Mouse (Mus musculus) brown adipose tissue, adult 24 weeks (tissue): ENCODE data around the gene Napsa. TPM values are rescaled to one million over a fixed set of nuclear protein-coding genes. Genes with fewer than 3 reads are reported as not detected.

ENCODE experiments used
- H3K27ac ChIP-seq: fragments of 200-500 bp; replicated peaks from 2 replicates; pipeline ENCODE4 v1.5.1; 2012; ENCODE audit warnings: low read depth, mild to moderate bottlenecking, low read length
- H3K4me1 ChIP-seq: fragments of 200-500 bp; 2 replicates; pipeline ENCODE4 v1.6.1; 2012; ENCODE audit warnings: low read length, mixed read lengths; ENCODE audit not compliant: control insufficient read depth, insufficient read depth, insufficient read length
- H3K4me3 ChIP-seq: fragments of 200-500 bp; 2 replicates; pipeline ENCODE4 v1.5.1; 2012; ENCODE audit warnings: low read depth, mild to moderate bottlenecking, low read length, moderate library complexity; ENCODE audit not compliant: insufficient read depth
- polyA plus RNA-seq: library from polyadenylated mRNA; stranded (reverse); fragments of >200 nt; gene quantifications from 2 replicates; pipeline ENCODE4 v1.2.4, GENCODE M21; 2012; ENCODE audit not compliant: missing spikeins, insufficient read depth, insufficient read length

Napsa gene
- polyA plus RNA-seq, 1 experiment: not detected

DNA sequence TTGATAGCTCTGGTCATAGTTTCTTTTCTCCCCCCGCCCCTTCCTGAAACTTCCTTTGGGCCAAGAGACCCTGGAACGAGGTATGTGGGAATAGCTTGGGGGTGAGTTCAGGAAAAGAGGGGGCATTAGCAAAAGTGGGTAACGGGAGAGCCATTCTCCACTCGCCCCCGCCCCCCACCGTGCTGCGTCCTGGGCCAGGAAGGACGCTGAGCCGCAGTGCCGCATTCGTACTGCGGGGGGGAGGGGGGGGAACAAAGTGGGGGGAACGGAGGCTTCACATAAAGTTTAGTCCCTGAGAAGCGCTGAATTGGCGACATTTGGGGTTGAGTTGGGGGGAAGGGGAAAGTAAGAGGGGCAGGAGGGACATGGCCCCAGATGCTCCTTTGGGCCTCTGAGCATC lies 20.9 kb downstream of the Napsa start:
- Histone ChIP-seq H3K4me3 (no peak overlapping the region), H3K27ac (no peak overlapping the region), H3K4me1 (peaks cover 2% of the 10 kb centered on the region)

DNA sequence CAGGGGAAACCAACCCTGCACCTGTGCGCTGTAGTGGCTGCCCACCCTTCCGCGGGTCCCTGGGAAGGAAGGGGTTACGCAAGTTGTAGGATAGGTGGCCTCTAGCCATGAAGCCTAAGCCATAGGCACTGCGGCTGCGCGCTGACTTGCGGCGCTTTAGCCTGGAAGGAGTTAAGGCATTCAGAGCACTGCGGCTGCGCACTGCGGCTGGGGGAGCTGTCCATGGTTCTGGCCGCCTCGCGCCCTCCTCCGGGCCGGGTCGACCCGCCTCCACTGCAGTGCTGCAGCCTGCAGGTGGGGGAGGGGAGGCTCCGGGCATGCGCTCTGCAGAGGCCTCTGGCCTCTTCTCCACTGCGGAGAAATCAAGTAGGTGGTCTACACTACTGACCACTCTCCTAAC lies 21.6 kb downstream of the Napsa start:
- H3K27ac ChIP-seq: no peak overlapping the region
- no peak overlapping the region for H3K4me3 ChIP-seq
- peaks cover 2% of the 10 kb centered on the region for H3K4me1 ChIP-seq

DNA sequence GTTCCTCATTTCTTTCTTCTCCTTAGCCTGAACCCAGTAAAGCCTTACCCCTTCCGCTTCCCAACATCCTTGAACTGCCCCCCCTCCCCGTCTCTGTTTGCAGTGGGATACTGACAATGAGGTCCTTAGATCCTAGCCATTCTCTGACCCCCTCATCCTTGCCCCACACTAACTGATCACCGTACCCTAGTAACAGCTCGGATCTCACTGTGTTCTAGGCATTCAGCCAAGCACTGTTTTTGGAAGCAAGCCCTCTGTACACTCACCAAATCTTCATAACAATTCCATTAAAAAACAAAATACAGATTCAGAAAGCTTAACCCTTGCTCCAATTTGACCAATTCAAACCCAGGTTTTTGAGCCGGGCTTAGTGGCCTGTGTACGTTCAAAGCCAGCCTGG lies 22.1 kb downstream of the Napsa start:
- H3K27ac ChIP-seq: no peak overlapping the region

DNA sequence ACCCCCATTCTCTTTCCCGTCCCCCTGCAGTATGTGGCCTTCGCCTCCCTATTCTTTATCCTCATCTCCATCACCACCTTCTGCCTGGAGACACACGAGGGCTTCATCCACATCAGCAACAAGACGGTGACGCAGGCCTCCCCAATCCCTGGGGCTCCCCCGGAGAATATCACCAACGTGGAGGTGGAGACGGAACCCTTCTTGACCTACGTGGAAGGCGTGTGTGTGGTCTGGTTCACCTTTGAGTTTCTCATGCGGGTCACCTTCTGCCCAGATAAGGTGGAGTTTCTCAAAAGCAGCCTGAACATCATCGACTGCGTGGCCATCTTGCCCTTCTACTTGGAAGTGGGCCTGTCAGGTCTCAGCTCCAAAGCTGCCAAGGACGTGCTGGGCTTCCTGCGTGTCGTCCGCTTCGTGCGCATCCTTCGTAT lies 23.0 kb downstream of the Napsa start:
- Histone ChIP-seq H3K4me1 (peaks cover 2% of the 10 kb centered on the region), H3K4me3 (no peak overlapping the region), H3K27ac (no peak overlapping the region)

More for the DNA sequence above, 22.1 kb downstream of the Napsa start:
- peaks cover 2% of the 10 kb centered on the region for H3K4me1 ChIP-seq
- H3K4me3 ChIP-seq: no peak overlapping the region

DNA sequence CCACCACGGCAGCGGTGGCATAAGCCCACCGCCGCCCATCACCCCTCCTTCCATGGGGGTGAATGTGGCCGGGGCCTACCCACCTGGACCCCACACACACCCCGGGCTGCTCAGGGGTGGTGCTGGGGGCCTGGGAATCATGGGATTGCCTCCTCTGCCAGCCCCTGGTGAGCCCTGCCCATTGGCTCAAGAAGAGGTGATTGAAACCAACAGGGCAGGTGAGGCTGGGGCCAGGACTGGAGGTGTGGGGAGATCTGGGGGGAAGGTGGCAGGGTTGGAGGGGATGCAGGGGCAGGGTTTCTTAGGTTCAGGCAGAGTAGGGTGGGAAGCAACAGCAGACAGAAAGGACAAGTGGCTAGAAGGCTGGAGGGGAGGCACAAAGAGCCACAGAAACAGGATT lies 23.9 kb downstream of the Napsa start:
- Histone ChIP-seq H3K4me3 (no peak overlapping the region), H3K4me1 (peaks cover 2% of the 10 kb centered on the region), H3K27ac (no peak overlapping the region)

DNA sequence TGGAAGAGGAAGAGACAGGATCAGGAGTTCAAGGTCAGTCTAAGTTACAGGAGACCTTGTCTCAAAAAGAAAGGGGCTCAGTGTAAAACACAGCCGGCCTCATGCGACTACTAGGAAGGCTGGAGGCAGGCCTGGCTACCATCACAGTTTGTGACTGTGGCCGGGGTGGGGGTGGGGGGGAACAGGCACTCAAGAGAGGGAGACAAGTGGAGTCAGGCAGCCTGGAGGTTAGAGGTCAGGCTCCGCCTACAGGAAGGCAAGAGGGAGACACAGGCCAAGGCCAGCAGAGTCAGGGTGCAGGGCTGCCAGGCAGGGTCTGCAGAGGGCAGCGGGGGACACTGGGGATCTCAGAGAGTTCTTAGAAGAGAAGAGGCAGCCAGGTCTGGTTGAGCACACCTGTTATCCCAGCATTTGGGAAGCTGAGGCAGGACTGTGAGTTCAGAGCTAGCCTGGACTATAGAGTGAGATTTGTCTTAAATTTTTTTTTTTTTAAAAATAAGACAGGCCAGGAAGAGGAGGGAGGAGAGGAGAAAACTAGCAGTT lies 24.9 kb downstream of the Napsa start:
- H3K4me3 ChIP-seq: no peak overlapping the region
- no peaks in the 10 kb centered on the region for H3K4me1 ChIP-seq
- H3K27ac ChIP-seq: no peak overlapping the region

DNA sequence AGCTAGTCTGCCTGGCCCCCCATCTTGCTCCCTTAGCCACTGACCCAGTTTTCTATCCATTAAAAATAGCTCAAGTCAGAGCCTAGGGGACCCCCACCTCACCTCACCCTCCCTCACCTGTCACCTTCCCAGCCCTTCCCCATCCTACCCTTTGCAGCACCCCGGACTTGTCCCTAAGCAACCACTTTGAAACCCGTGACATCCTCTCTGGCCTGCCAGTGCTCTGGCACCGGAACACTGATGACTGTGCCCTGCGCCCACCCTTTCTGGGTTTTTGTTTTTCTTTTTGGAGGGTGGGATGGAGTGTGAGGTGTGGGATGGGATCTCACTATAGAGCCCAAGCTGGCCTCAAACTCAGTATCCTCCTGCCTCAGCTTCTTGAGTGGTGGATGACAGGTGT lies 25.5 kb downstream of the Napsa start:
- Histone ChIP-seq H3K4me3 (no peak overlapping the region), H3K27ac (no peak overlapping the region), H3K4me1 (no peaks in the 10 kb centered on the region)

DNA sequence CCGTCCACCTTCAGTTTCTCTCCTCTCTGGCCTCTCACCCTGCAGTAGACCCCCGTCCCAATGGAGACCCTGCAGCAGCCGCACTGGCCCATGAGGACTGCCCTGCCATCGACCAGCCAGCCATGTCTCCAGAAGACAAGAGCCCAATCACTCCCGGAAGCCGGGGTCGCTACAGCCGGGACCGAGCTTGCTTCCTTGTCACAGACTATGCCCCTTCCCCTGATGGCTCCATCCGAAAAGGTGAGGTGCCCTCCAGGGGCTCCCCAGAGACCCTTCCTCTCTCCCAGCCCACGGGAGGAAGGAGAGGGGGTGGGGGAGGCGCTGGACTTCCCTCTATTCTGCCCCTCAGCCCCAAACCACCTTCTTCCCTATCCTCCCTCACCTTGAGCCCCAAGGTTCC lies 26.2 kb downstream of the Napsa start:
- no peak overlapping the region for H3K4me3 ChIP-seq
- H3K4me1 ChIP-seq: no peaks in the 10 kb centered on the region
- no peak overlapping the region for H3K27ac ChIP-seq

DNA sequence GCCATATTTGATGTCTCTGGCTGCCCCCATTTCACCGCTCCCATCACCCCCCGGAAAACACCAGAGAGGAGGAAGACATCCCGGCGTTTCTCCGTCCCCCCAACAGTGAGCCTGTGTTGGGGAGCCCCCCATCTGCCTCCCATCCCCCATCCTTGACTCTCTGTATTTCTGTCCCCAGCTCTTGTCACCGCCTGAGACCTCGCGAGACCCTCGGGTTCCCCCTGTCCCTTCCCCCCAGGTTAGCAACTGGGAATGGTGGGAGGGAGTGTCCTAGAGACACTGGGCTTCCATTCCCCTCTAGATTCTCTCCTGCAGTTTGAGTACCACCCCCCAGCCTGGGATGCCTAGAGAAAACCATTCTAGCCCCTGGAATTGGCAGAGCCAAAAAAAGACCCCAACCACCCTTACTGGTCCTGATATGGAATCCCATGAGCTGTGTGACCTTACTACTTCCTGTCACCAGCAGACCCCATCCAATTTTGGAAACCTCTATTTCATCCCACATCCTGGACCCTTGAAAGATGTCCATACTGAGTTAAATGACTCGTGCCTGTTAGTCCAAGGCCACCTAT lies 28.6 kb downstream of the Napsa start:
- no peaks in the 10 kb centered on the region for H3K4me1 ChIP-seq
- no peak overlapping the region for H3K27ac ChIP-seq
- H3K4me3 ChIP-seq: no peak overlapping the region

DNA sequence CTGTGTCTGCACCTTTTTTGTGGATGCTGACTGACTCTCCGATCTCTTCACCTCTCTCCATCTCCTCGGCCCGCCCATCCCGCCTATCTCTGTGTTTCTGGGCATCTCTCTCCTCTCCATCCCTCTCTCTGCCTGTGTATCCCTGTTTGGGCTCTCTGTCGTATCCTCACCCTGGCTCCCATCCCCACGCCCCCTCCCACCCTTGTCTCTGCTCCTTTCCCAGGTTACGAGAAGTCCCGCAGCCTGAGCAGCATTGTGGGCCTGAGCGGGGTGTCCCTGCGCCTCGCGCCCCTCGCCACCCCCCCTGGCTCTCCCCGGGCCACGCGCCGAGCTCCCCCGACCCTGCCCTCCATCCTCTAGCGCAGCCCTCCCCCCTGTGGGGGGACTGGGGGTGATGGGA lies 29.5 kb downstream of the Napsa start:
- Histone ChIP-seq H3K4me3 (no peak overlapping the region), H3K4me1 (no peaks in the 10 kb centered on the region)

DNA sequence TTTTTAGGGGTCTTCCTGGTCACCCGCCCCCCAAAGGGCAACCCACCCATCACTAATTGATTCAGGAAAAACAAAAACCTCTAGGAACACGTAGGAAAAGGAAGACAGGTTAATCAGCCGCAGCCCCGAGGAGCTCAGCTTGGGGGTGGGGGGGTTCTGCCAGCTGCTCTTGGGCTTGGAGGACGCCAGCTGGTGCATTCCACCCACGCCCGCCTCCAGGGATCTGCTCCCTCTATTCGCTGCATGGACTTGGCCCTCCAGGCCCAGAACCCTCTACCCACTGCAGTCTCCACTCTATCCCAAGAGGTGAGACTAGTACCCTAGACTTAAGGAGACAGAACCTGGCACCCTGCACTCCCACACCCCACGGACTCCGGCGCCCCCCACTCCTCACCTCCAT lies 30.3 kb downstream of the Napsa start:
- H3K4me1 ChIP-seq: no peaks in the 10 kb centered on the region
- no peak overlapping the region for H3K27ac ChIP-seq
- no peak overlapping the region for H3K4me3 ChIP-seq

More for the DNA sequence above, 29.5 kb downstream of the Napsa start:
- no peak overlapping the region for H3K27ac ChIP-seq

DNA sequence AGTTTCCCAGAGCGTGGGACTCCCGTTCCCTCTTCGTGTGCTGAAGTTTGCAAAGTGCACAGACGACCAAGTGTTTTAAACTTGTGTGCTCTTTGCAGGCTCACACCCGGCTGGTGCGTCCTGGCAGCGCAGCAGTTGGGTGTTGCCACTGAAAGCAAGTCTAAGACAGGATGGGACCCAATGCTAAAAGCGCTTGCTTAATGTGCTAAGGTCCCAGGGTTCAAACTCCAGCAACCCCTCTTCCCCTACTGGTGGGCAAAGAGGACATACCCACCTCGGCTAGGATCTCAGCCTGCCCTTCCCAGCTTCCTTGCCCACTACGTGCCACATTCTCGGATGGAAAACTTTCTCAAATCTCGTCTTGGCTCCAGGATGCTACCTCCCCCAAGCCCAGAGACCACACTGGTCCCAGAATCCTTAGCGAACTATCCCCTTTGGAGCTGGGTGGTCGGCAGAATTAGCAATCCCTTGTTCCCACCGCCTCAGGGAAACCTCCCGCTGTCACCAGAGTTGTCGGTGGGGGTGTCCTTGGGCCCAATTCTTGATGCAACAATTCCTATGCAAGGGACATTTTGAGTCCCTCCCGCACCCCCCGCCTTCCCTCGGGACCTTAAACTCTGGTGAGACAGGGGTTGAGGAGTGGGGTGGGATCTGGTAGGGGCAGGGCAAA lies 31.1 kb downstream of the Napsa start:
- no peak overlapping the region for H3K27ac ChIP-seq
- no peak overlapping the region for H3K4me3 ChIP-seq
- H3K4me1 ChIP-seq: no peaks in the 10 kb centered on the region

DNA sequence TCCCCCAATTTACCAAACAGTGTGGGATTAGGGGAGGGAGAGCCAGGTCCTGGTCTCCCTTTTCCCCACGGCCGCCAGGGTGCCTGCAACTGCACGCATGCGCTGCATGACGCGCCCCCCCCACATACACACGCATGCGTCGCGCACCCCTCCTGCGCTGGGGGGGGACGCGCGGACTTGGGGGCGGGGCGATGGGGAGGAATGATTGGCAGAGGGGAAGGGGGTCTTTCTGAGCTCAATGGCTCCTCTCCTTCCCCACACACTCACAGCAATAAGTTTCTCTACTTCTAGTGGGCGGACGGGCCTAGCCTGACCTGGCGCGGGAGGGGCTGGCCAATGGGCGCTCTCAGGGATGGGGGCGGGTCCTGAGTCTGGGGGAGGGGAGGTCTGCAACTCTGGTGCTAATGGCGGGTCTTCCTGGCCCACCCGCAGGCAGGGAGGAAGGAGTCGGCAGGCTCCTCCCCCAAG lies 32.0 kb downstream of the Napsa start:
- no peak overlapping the region for H3K4me3 ChIP-seq
- H3K4me1 ChIP-seq: no peaks in the 10 kb centered on the region
- no peak overlapping the region for H3K27ac ChIP-seq

DNA sequence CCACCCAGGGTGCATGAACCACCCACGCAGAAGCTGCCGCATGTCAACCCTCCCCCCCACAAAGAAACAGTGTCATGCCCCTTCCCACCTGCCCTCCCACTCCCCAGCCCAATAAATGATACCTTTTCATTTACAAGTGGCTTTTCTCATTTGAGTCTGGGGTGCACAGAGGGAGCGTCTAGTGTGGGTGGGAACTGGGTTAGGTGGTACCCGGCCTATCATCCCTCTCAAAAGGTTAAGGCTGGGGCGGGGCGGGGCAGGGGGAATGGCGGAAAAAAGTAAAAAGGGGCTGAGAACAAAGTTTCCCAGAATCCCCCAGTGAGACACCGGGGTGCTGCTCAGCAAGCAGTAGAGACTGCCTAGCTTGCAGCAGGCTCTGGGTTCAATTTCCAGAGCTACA lies 32.4 kb downstream of the Napsa start:
- no peak overlapping the region for H3K27ac ChIP-seq
- no peak overlapping the region for H3K4me3 ChIP-seq
- no peaks in the 10 kb centered on the region for H3K4me1 ChIP-seq

DNA sequence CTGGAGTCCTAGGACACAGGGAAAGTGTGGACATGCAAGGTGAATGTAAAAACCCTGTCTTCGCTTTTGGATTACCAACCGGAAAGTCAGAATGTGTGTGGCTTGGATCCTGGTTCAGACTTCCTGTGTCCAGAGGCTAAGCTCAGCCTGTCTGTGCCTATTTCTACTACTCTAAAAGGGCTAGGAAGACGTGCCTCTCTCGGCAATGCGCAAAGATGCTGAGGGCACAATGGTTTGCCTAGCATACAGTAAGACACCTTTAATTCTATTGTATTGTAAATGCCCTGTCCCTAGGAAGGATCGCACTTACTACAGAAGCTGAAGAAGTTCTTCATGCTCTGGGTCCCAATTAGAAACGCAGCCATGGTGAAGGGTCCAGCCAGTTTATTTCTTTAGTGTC lies 33.3 kb downstream of the Napsa start:
- Histone ChIP-seq H3K4me3 (no peak overlapping the region), H3K27ac (no peak overlapping the region), H3K4me1 (no peaks in the 10 kb centered on the region)
